In genomic region chr14:26639251-26639650, GRCm38 (mm10) we compare ENCODE assay signal across 8 mouse cellular contexts. TPM values are rescaled to one million over a fixed set of nuclear protein-coding genes. Genes with fewer than 3 reads are reported as not detected.
DNase-seq lines count a peak whose midpoint lies in the region; ATAC-seq and TF ChIP-seq lines count a peak whose summit lies in the region.

No protein-coding gene starts in this region.

- no peaks in the 10 kb centered on the region for H3K36me3 ChIP-seq in hindbrain, embryonic 11.5 days (ENCODE audit: control insufficient read depth, insufficient read depth, low read length)

- TF ChIP-seq CTCF in lung, adult 2 months (IDR thresholded peaks at IDR 0.05; ENCODE audit: insufficient read depth, low read length): no peak
- TF ChIP-seq CTCF in brain, embryonic 14.5 days (IDR thresholded peaks at IDR 0.05; ENCODE audit: borderline replicate concordance, extremely low read depth, insufficient read depth, insufficient read length): no peak

- no peak overlapping the region for H3K27ac ChIP-seq in hindbrain, embryonic 11.5 days (ENCODE audit: low read depth, low read length)

- H3K4me1 ChIP-seq in lung, adult 2 months (ENCODE audit: control insufficient read depth, insufficient read depth, low read length): peaks cover 9% of the 10 kb centered on the region
- 0 out of 2 replicates have a peak, but pooled peaks cover 2% of the 10 kb centered on the region for H3K4me1 ChIP-seq in hindbrain, embryonic 11.5 days (replicated peaks; ENCODE audit: control insufficient read depth, insufficient read depth, low read length)

- H3K9ac ChIP-seq in hindbrain, embryonic 11.5 days (ENCODE audit: low read depth, low read length): peak overlapping the region; percentile 93

- no peak for TF ChIP-seq POLR2A in lung, adult 2 months (IDR thresholded peaks at IDR 0.05; ENCODE audit: borderline replicate concordance, extremely low read depth, low read depth, low read length)
- no peak for TF ChIP-seq POLR2A in brain, embryonic 14.5 days (IDR thresholded peaks at IDR 0.05; ENCODE audit: borderline replicate concordance, extremely low read depth, insufficient read depth, insufficient read length, poor library complexity, severe bottlenecking)

- H3K4me2 ChIP-seq in hindbrain, embryonic 11.5 days (replicated peaks; ENCODE audit: low read depth, low read length): peak overlapping the region; percentile 69

- WGBS in lung, adult 2 months: under 1% methylated on average over 11 of the region's 11 CpGs
- 7% methylated on average over 11 of the region's 11 CpGs for WGBS in hindbrain, embryonic 11.5 days

- H3K4me3 ChIP-seq in lung, adult 2 months (replicated peaks; ENCODE audit: extremely low read depth, low read depth, low read length): peak overlapping the region; percentile 92
- H3K4me3 ChIP-seq in hindbrain, embryonic 11.5 days (ENCODE audit: low read depth, low read length): peak overlapping the region; percentile 94

- no peaks in the 10 kb centered on the region for H3K9me3 ChIP-seq in hindbrain, embryonic 11.5 days (ENCODE audit: control insufficient read depth, low read length)

- no peak for ATAC-seq in hindbrain, embryonic 11.5 days (ENCODE audit: low FRiP score)

- no peaks in the 10 kb centered on the region for H3K27me3 ChIP-seq in hindbrain, embryonic 11.5 days (ENCODE audit: control insufficient read depth, insufficient read depth, low read length)

- no peak for DNase-seq in lung, adult 2 months
- DNase-seq in lung, postnatal 4 days: no peak
- peak; percentile 62 for DNase-seq in brain, embryonic 14.5 days (ENCODE audit: low read depth)
- DNase-seq in hindbrain, embryonic 11.5 days (ENCODE audit: low spot score): peak; percentile 30
- DNase-seq in mesoderm, embryonic 11.5 days (ENCODE audit: low read depth, low spot score): peak; percentile 27
- DNase-seq in ovary, postnatal 14 days (ENCODE audit: low spot score): no peak
- no peak for DNase-seq in ovary, postnatal 10 days (ENCODE audit: low spot score)
- no peak for DNase-seq in cerebellum, postnatal 4 days (ENCODE audit: low spot score in 2 of 2)

RNA-seq across cellular contexts. Expression of gene Arf4, which starts 1.4 kb away (rescaled TPM):
- polyA plus RNA-seq in lung, adult 2 months (2012; rRNA removed): 122 and 167 TPM in 2 replicates
- polyA plus RNA-seq in brain, embryonic 14.5 days (2012; rRNA removed): 257 and 264 TPM in 2 replicates
- polyA plus RNA-seq in hindbrain, embryonic 11.5 days (2014; fragmentation: Nextera tagmentation; extraction: Ambion mirVana): 639 and 672 TPM in 2 replicates

RNA-seq across cellular contexts. Expression of gene Pde12, which starts 30.4 kb away (rescaled TPM):
- polyA plus RNA-seq in lung, adult 2 months (2012; rRNA removed): 4.7 and 4.8 TPM in 2 replicates
- polyA plus RNA-seq in brain, embryonic 14.5 days (2012; rRNA removed): 9.4 and 9.6 TPM in 2 replicates
- polyA plus RNA-seq in hindbrain, embryonic 11.5 days (2014; fragmentation: Nextera tagmentation; extraction: Ambion mirVana): 13.3 and 14.4 TPM in 2 replicates

RNA-seq across cellular contexts. Expression of gene Dnah12, which starts 53.8 kb away (rescaled TPM):
- 0.51 and 1.6 TPM in 2 replicates for polyA plus RNA-seq in lung, adult 2 months (2012; rRNA removed)
- polyA plus RNA-seq in brain, embryonic 14.5 days (2012; rRNA removed): 0.04 and 0.15 TPM in 2 replicates
- 0.10 TPM in 1 of 2 replicates, not detected in the other for polyA plus RNA-seq in hindbrain, embryonic 11.5 days (2014; fragmentation: Nextera tagmentation; extraction: Ambion mirVana)

Comparison
In these comparisons a context has a peak if more than half of its experiments do, and no peak if none do; other contexts are left out.
1. DNase-seq: peak in brain, embryonic 14.5 days (single experiment), hindbrain, embryonic 11.5 days (single experiment) and mesoderm, embryonic 11.5 days (single experiment); none in lung, adult 2 months (single experiment), lung, postnatal 4 days (0 of 2), ovary, postnatal 14 days (single experiment), ovary, postnatal 10 days (single experiment) and cerebellum, postnatal 4 days (0 of 2).